Mouse (Mus musculus): ENCODE measurements around the gene Zmynd12. TPM values are rescaled to one million over a fixed set of nuclear protein-coding genes. Genes with fewer than 3 reads are reported as not detected.

The Zmynd12 gene
- total RNA-seq (2015; ENCODE audit: low replicate concordance) = 3.4 TPM in 1 of 2 replicates, not detected in the other
- total RNA-seq (2017; ENCODE audit: low replicate concordance) = not detected in 2 replicates

GRCm38 (mm10) chr4:119422294-119422964, at the start of gene Zmynd12, which contains the start of gene Ppcs:
Zmynd12 (plus strand) TSS chr4:119422814.
Ppcs (minus strand) TSS chr4:119422420.
- ATAC-seq (replicated peaks; ENCODE audit: low FRiP score, poor library complexity, severe bottlenecking) = peak; percentile 72

GRCm38 (mm10) chr4:119381471-119382190, 41.0 kb upstream of the Zmynd12 start:
- no peak for ATAC-seq (replicated peaks; ENCODE audit: low FRiP score, poor library complexity, severe bottlenecking)

- no peak for ATAC-seq (replicated peaks; ENCODE audit: low FRiP score, poor library complexity, severe bottlenecking)
These were observed 33.4 kb upstream of the Zmynd12 start for GRCm38 (mm10) chr4:119389184-119389583.

GRCm38 (mm10) chr4:119390369-119390768, 32.2 kb upstream of the Zmynd12 start:
- ATAC-seq (replicated peaks; ENCODE audit: low FRiP score, poor library complexity, severe bottlenecking) = peak; percentile 83

- ATAC-seq (replicated peaks; ENCODE audit: low FRiP score, poor library complexity, severe bottlenecking) = no peak
These were observed 23.9 kb upstream of the Zmynd12 start for GRCm38 (mm10) chr4:119398751-119399150.

GRCm38 (mm10) chr4:119400896-119401295, 21.7 kb upstream of the Zmynd12 start:
- 0 out of 2 replicates have a peak, but pooled peaks have one; percentile 42 for ATAC-seq (replicated peaks; ENCODE audit: low FRiP score, poor library complexity, severe bottlenecking)

GRCm38 (mm10) chr4:119403431-119403830, 19.2 kb upstream of the Zmynd12 start:
- ATAC-seq (replicated peaks; ENCODE audit: low FRiP score, poor library complexity, severe bottlenecking) = no peak

GRCm38 (mm10) chr4:119411877-119412650, 10.6 kb upstream of the Zmynd12 start:
- no peak for ATAC-seq (replicated peaks; ENCODE audit: low FRiP score, poor library complexity, severe bottlenecking)

- no peak for ATAC-seq (replicated peaks; ENCODE audit: low FRiP score, poor library complexity, severe bottlenecking)
These were observed 9.8 kb upstream of the Zmynd12 start for GRCm38 (mm10) chr4:119412791-119413190.

- ATAC-seq (replicated peaks; ENCODE audit: low FRiP score, poor library complexity, severe bottlenecking) = no peak
These were observed 7.4 kb upstream of the Zmynd12 start, which contains the start of gene Ccdc30 for GRCm38 (mm10) chr4:119415072-119415753. Ccdc30 (minus strand) TSS chr4:119415521.

GRCm38 (mm10) chr4:119417270-119417669, 5.3 kb upstream of the Zmynd12 start:
- no peak for ATAC-seq (replicated peaks; ENCODE audit: low FRiP score, poor library complexity, severe bottlenecking)

- ATAC-seq (replicated peaks; ENCODE audit: low FRiP score, poor library complexity, severe bottlenecking) = peak; percentile 47
These were observed 4.7 kb upstream of the Zmynd12 start for GRCm38 (mm10) chr4:119417894-119418293.

- no peak for ATAC-seq (replicated peaks; ENCODE audit: low FRiP score, poor library complexity, severe bottlenecking)
These were observed 1.4 kb upstream of the Zmynd12 start for GRCm38 (mm10) chr4:119421191-119421590.

- ATAC-seq (replicated peaks; ENCODE audit: low FRiP score, poor library complexity, severe bottlenecking) = peak; percentile 5; the same call in 1 of the 2 replicates
These were observed 707 bp upstream of the Zmynd12 start for GRCm38 (mm10) chr4:119421921-119422293.

- ATAC-seq (replicated peaks; ENCODE audit: low FRiP score, poor library complexity, severe bottlenecking) = peak; percentile 68
These were observed 2.5 kb downstream of the Zmynd12 start for GRCm38 (mm10) chr4:119425077-119425476.

GRCm38 (mm10) chr4:119425601-119426000, 3.0 kb downstream of the Zmynd12 start:
- no peak for ATAC-seq (replicated peaks; ENCODE audit: low FRiP score, poor library complexity, severe bottlenecking)

- peak; percentile 82 for ATAC-seq (replicated peaks; ENCODE audit: low FRiP score, poor library complexity, severe bottlenecking)
These were observed 5.1 kb downstream of the Zmynd12 start for GRCm38 (mm10) chr4:119427680-119428079.

GRCm38 (mm10) chr4:119430678-119431077, 8.1 kb downstream of the Zmynd12 start:
- peak; percentile 81 for ATAC-seq (replicated peaks; ENCODE audit: low FRiP score, poor library complexity, severe bottlenecking)

GRCm38 (mm10) chr4:119437936-119438335, 15.3 kb downstream of the Zmynd12 start:
- no peak for ATAC-seq (replicated peaks; ENCODE audit: low FRiP score, poor library complexity, severe bottlenecking)

GRCm38 (mm10) chr4:119441836-119442235, 19.2 kb downstream of the Zmynd12 start:
- peak; percentile 81 for ATAC-seq (replicated peaks; ENCODE audit: low FRiP score, poor library complexity, severe bottlenecking)

Measured in erythroid progenitor cell, adult 5-6 weeks (primary cell).